Mouse (Mus musculus) liver, embryonic 13.5 days (tissue): Measurements from ENCODE around the gene Cideb. TPM values are rescaled to one million over a fixed set of nuclear protein-coding genes. Genes with fewer than 3 reads are reported as not detected.
"Not testable (repeated sequence)": the region's sequence is repeated elsewhere in the genome, so short reads cannot be mapped to it uniquely, and the experiment has no call there.

Source experiments
- ATAC-seq: fragments of 200-750 bp; cut with Nextera tagmentation; 2 replicates; pipeline ENCODE4 v1.8.0; 2017; ENCODE audit warnings: low read depth, mild to moderate bottlenecking, moderate number of reproducible peaks, moderate library complexity
- DNase-seq: peaks from one replicate; pipeline ENCODE4 v3.0.0; 2022
- H3K27ac ChIP-seq: fragments of 300-500 bp; sonication (generic); 2 replicates; pipeline ENCODE4 v1.5.1; 2015; ENCODE audit warnings: moderate library complexity, mild to moderate bottlenecking, inconsistent platforms
- H3K27me3 ChIP-seq: fragments of 300-500 bp; sonication (generic); 2 replicates; pipeline ENCODE4 v1.6.1; 2015; ENCODE audit warnings: mild to moderate bottlenecking, inconsistent platforms
- H3K36me3 ChIP-seq: fragments of 300-500 bp; sonication (generic); 2 replicates; pipeline ENCODE4 v1.6.1; 2015; ENCODE audit warnings: mild to moderate bottlenecking, inconsistent platforms
- H3K4me1 ChIP-seq: fragments of 300-500 bp; sonication (generic); replicated peaks from 2 replicates; pipeline ENCODE4 v1.6.1; 2015; ENCODE audit warnings: inconsistent platforms
- H3K4me2 ChIP-seq: fragments of 300-500 bp; sonication (generic); 2 replicates; pipeline ENCODE4 v1.6.1; 2015; ENCODE audit warnings: inconsistent platforms, mild to moderate bottlenecking, moderate library complexity
- H3K4me3 ChIP-seq: fragments of 300-500 bp; sonication (generic); replicated peaks from 2 replicates; pipeline ENCODE4 v1.5.1; 2015; ENCODE audit warnings: mild to moderate bottlenecking, inconsistent platforms
- H3K9ac ChIP-seq: fragments of 300-500 bp; sonication (generic); 2 replicates; pipeline ENCODE4 v1.6.1; 2015; ENCODE audit warnings: mild to moderate bottlenecking, inconsistent platforms
- H3K9me3 ChIP-seq: fragments of 300-500 bp; sonication (generic); replicated peaks from 2 replicates; pipeline ENCODE4 v1.6.1; 2016; ENCODE audit warnings: inconsistent platforms
- WGBS: fragments of 180-500 bp; shearing (Covaris S2); methylation state at CpG from one replicate; pipeline ENCODE4 v1.1.7; 2015; ENCODE audit not compliant: insufficient replicate concordance; 5-methylcytosine and 5-hydroxymethylcytosine counted together
- polyA plus RNA-seq: library from polyadenylated mRNA; unstranded; fragments of >200 nt; fragmentation: Nextera tagmentation; extraction: Ambion mirVana; gene quantifications from 2 replicates; pipeline ENCODE4 v1.2.1, GENCODE M21; 2015

Gene Cideb
- polyA plus RNA-seq, 1 experiment from 2014 or later: 21.1 TPM

- WGBS: 33% methylated on average over 7 of the region's 7 CpGs
- no peak for DNase-seq
- Histone ChIP-seq H3K27ac (0 out of 2 replicates have a peak overlapping the region, but pooled peaks have one; percentile 1), H3K27me3 (peaks cover 69% of the 10 kb centered on the region), H3K9ac (no peak overlapping the region), H3K36me3 (no peaks in the 10 kb centered on the region), H3K4me1 (peaks cover 62% of the 10 kb centered on the region), H3K9me3 (no peaks in the 10 kb centered on the region), H3K4me3 (peak overlapping the region; percentile 58; the same call in 1 of the 2 replicates), H3K4me2 (peak overlapping the region; percentile 79)
- no peak for ATAC-seq
Measured at GRCm38 (mm10) chr14:55763166-55763565, 4.9 kb upstream of the Cideb start.

- Histone ChIP-seq H3K4me3 (peak overlapping the region; percentile 58), H3K9ac (peak overlapping the region; percentile 71), H3K27me3 (peaks cover 60% of the 10 kb centered on the region), H3K27ac (no peak overlapping the region; the same call in 1 of the 2 replicates), H3K36me3 (no peaks in the 10 kb centered on the region), H3K9me3 (no peaks in the 10 kb centered on the region), H3K4me2 (peak overlapping the region; percentile 79), H3K4me1 (peaks cover 61% of the 10 kb centered on the region)
- WGBS: 3% methylated on average over 77 of the region's 77 CpGs
- DNase-seq (no peak), ATAC-seq (peak; percentile 18)
Measured at GRCm38 (mm10) chr14:55762001-55762821, 4.0 kb upstream of the Cideb start.

- peak within 1 kb of the TSS; percentile 71 for H3K9ac ChIP-seq
- peaks cover 52% of the 10 kb centered on the region for H3K27me3 ChIP-seq
- peaks cover 7% of the 10 kb centered on the region for H3K36me3 ChIP-seq
- no peaks in the 10 kb centered on the region for H3K9me3 ChIP-seq
- no peak for DNase-seq
- H3K4me3 ChIP-seq: peak within 1 kb of the TSS; percentile 58
- 74% methylated on average over 6 of the region's 6 CpGs for WGBS
- peaks cover 62% of the 10 kb centered on the region for H3K4me1 ChIP-seq
- no peak for ATAC-seq
- peak within 1 kb of the TSS; percentile 79 for H3K4me2 ChIP-seq
- H3K27ac ChIP-seq: no peak within 1 kb of the TSS
Measured at GRCm38 (mm10) chr14:55761163-55761562, 2.9 kb upstream of the Cideb start, which contains the start of gene Ltb4r2. TSS of gene Ltb4r2 (plus strand) at chr14:55761428.

GRCm38 (mm10) chr14:55760156-55760555 is 1.9 kb upstream of the Cideb start:
- H3K36me3 ChIP-seq: peaks cover 18% of the 10 kb centered on the region
- 0 out of 2 replicates have a peak, but pooled peaks have one; percentile 18 for ATAC-seq
- peak; percentile 66 for DNase-seq
- H3K4me3 ChIP-seq, H3K9ac ChIP-seq, H3K27ac ChIP-seq, H3K9me3 ChIP-seq: not testable (repeated sequence)
- peaks cover 46% of the 10 kb centered on the region for H3K27me3 ChIP-seq
- WGBS: under 1% methylated on average over 6 of the region's 6 CpGs
- H3K4me2 ChIP-seq: peak overlapping the region; percentile 29
- H3K4me1 ChIP-seq: peaks cover 52% of the 10 kb centered on the region

- no peak for ATAC-seq
- Histone ChIP-seq H3K9ac (peak overlapping the region; percentile 5; the same call in 1 of the 2 replicates), H3K27me3 (peaks cover 22% of the 10 kb centered on the region), H3K4me2 (peak overlapping the region; percentile 43), H3K4me1 (peaks cover 35% of the 10 kb centered on the region), H3K4me3 (peak overlapping the region; percentile 32), H3K9me3 (no peaks in the 10 kb centered on the region), H3K36me3 (peaks cover 43% of the 10 kb centered on the region), H3K27ac (peak overlapping the region; percentile 69; the same call in 1 of the 2 replicates)
- no peak for DNase-seq
- 12% methylated on average over 6 of the region's 6 CpGs for WGBS
Measured at GRCm38 (mm10) chr14:55757566-55757965, 692 bp downstream of the Cideb start.

- peak overlapping the region; percentile 93 for H3K4me2 ChIP-seq
- WGBS: 76% methylated on average over 10 of the region's 10 CpGs
- peak overlapping the region; percentile 86 for H3K9ac ChIP-seq
- no peaks in the 10 kb centered on the region for H3K9me3 ChIP-seq
- peak overlapping the region; percentile 86 for H3K4me3 ChIP-seq
- no peak for DNase-seq
- no peak for ATAC-seq
- 0 out of 2 replicates have a peak overlapping the region, but pooled peaks have one; percentile 31 for H3K27ac ChIP-seq
- H3K36me3 ChIP-seq: peaks cover 47% of the 10 kb centered on the region
- H3K27me3 ChIP-seq: no peaks in the 10 kb centered on the region
- peaks cover 39% of the 10 kb centered on the region for H3K4me1 ChIP-seq
Measured at GRCm38 (mm10) chr14:55747051-55747847, 11.0 kb downstream of the Cideb start.

GRCm38 (mm10) chr14:55745861-55746237 is 12.4 kb downstream of the Cideb start:
- under 1% methylated on average over 25 of the region's 31 CpGs for WGBS

GRCm38 (mm10) chr14:55745180-55745860 is 12.9 kb downstream of the Cideb start, which contains the start of the genes Dhrs1 and Nop9:
TSS of gene Dhrs1 (minus strand) at chr14:55745690.
TSS of gene Nop9 (plus strand) at chr14:55745693.
- peak within 1 kb of the TSS; percentile 86 for H3K4me3 ChIP-seq
- DNase-seq (peak; percentile 84), ATAC-seq (peak; percentile 89)
- peaks cover 38% of the 10 kb centered on the region for H3K36me3 ChIP-seq
- H3K27ac ChIP-seq: peak within 1 kb of the TSS; percentile 72
- 3% methylated on average over 46 of the region's 48 CpGs for WGBS
- peaks cover 39% of the 10 kb centered on the region for H3K4me1 ChIP-seq
- no peaks in the 10 kb centered on the region for H3K9me3 ChIP-seq
- H3K27me3 ChIP-seq: no peaks in the 10 kb centered on the region
- peak within 1 kb of the TSS; percentile 86 for H3K9ac ChIP-seq
- H3K4me2 ChIP-seq: peak within 1 kb of the TSS; percentile 93

More at GRCm38 (mm10) chr14:55745861-55746237, 12.4 kb downstream of the Cideb start:
- ATAC-seq (no peak), DNase-seq (no peak)
- peak overlapping the region; percentile 72 for H3K27ac ChIP-seq
- peak overlapping the region; percentile 86 for H3K9ac ChIP-seq
- H3K4me1 ChIP-seq: peaks cover 39% of the 10 kb centered on the region
- no peaks in the 10 kb centered on the region for H3K9me3 ChIP-seq
- H3K4me3 ChIP-seq: peak overlapping the region; percentile 86
- no peaks in the 10 kb centered on the region for H3K27me3 ChIP-seq
- H3K4me2 ChIP-seq: peak overlapping the region; percentile 93
- H3K36me3 ChIP-seq: peaks cover 38% of the 10 kb centered on the region

- Histone ChIP-seq H3K27me3 (no peaks in the 10 kb centered on the region), H3K4me1 (peaks cover 39% of the 10 kb centered on the region), H3K4me3 (no peak overlapping the region), H3K4me2 (peak overlapping the region; percentile 23), H3K27ac (0 out of 2 replicates have a peak overlapping the region, but pooled peaks have one; percentile 9), H3K9ac (peak overlapping the region; percentile 37; the same call in 1 of the 2 replicates), H3K36me3 (peaks cover 33% of the 10 kb centered on the region), H3K9me3 (no peaks in the 10 kb centered on the region)
- DNase-seq (peak; percentile 75), ATAC-seq (peak; percentile 27; the same call in 1 of the 2 replicates)
- 18% methylated on average over 10 of the region's 10 CpGs for WGBS
Measured at GRCm38 (mm10) chr14:55743711-55744110, 14.5 kb downstream of the Cideb start.

- Histone ChIP-seq H3K9me3 (no peaks in the 10 kb centered on the region), H3K9ac (no peak overlapping the region), H3K36me3 (peaks cover 28% of the 10 kb centered on the region), H3K27ac (no peak overlapping the region), H3K4me1 (no peaks in the 10 kb centered on the region), H3K4me3 (no peak overlapping the region), H3K27me3 (0 out of 2 replicates have a peak, but pooled peaks cover 5% of the 10 kb centered on the region), H3K4me2 (no peak overlapping the region)
- WGBS: 73% methylated on average over 9 of the region's 9 CpGs
- DNase-seq: no peak
- no peak for ATAC-seq
Measured at GRCm38 (mm10) chr14:55737086-55737687, 21.1 kb downstream of the Cideb start.
